Mouse (Mus musculus): Measurements from ENCODE around the gene Nup98. TPM values are rescaled to one million over a fixed set of nuclear protein-coding genes. Genes with fewer than 3 reads are reported as not detected.

The Nup98 gene
- total and polyA plus RNA-seq, 3 experiments = 25.9 to 195 (median 45.2) TPM

DNA sequence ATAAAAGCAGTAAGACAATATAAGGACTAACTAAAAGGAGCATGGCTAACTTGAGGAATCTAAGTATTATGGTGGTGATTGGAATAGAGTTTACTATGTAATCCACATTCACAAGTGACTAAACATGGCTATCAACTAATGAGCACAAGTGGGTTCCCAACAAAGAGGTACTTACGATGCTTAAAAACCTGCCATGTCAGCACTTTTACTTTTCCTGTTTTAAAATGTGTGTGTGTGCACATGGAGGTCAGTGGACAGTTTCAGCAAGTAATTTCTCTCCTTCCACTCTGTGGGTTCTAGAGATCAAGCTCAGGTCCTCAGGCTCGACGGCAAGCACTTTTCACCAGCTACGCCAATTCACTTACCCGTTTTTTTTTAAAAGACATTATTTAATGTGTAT, 72.1 kb downstream of the Nup98 start:
- Histone ChIP-seq H3K27me3 (ENCODE audit: control insufficient read depth in 1 of 2, insufficient read depth in 2 of 2, low read length in 2 of 2) (no peaks in the 10 kb centered on the region), H3K27ac (ENCODE audit: control insufficient read depth, low read depth, low read length) (no peak overlapping the region), H3K4me1 (ENCODE audit: control insufficient read depth in 1 of 2, insufficient read depth in 2 of 2, low read length in 2 of 2) (no peaks in the 10 kb centered on the region; a peak in 1 of 4 replicates), H3K4me3 (ENCODE audit: control insufficient read depth in 1 of 2, insufficient read depth in 1 of 2, low read depth in 2 of 2, low read length in 2 of 2) (no peak overlapping the region), H3K36me3 (ENCODE audit: control insufficient read depth in 1 of 2, insufficient read depth in 2 of 2, low read length in 2 of 2) (peaks cover 2 to 67% of the 10 kb centered on the region in 2 experiments), H3K9ac (ENCODE audit: control insufficient read depth, low read depth, low read length, poor library complexity, severe bottlenecking) (no peak overlapping the region), H3K79me2 (ENCODE audit: control insufficient read depth, insufficient read depth, low read length, poor library complexity) (no peaks in the 10 kb centered on the region), H3K9me3 (replicated peaks; ENCODE audit: insufficient read depth, low read length) (no peaks in the 10 kb centered on the region)
- no peak for DNase-seq (ENCODE audit: low read depth, low spot score)
- TF ChIP-seq MAFK (IDR thresholded peaks at IDR 0.05; ENCODE audit: borderline replicate concordance, low read depth, low read length) = peak; percentile 93; the same call in 1 of the 2 replicates
- TF ChIP-seq KAT2A (conservative IDR thresholded peaks at IDR 0.05; ENCODE audit: low read depth, low read length) = no peak

GRCm38 (mm10) chr7:102137464-102137863, 72.5 kb downstream of the Nup98 start:
- Histone ChIP-seq H3K27me3 (ENCODE audit: control insufficient read depth in 1 of 2, insufficient read depth in 2 of 2, low read length in 2 of 2) (no peaks in the 10 kb centered on the region), H3K9ac (ENCODE audit: control insufficient read depth, low read depth, low read length, poor library complexity, severe bottlenecking) (no peak overlapping the region), H3K79me2 (ENCODE audit: control insufficient read depth, insufficient read depth, low read length, poor library complexity) (no peaks in the 10 kb centered on the region), H3K4me3 (ENCODE audit: control insufficient read depth in 1 of 2, insufficient read depth in 1 of 2, low read depth in 2 of 2, low read length in 2 of 2) (no peak overlapping the region), H3K4me1 (ENCODE audit: control insufficient read depth in 1 of 2, insufficient read depth in 2 of 2, low read length in 2 of 2) (no peaks in the 10 kb centered on the region; a peak in 1 of 4 replicates), H3K27ac (ENCODE audit: control insufficient read depth, low read depth, low read length) (no peak overlapping the region), H3K9me3 (replicated peaks; ENCODE audit: insufficient read depth, low read length) (no peaks in the 10 kb centered on the region), H3K36me3 (ENCODE audit: control insufficient read depth in 1 of 2, insufficient read depth in 2 of 2, low read length in 2 of 2) (peaks cover 0 to 67% of the 10 kb centered on the region in 2 experiments; a peak in 2 of 4 replicates)
- TF ChIP-seq MAFK (IDR thresholded peaks at IDR 0.05; ENCODE audit: borderline replicate concordance, low read depth, low read length) (no peak), MYB (IDR thresholded peaks at IDR 0.05; ENCODE audit: low read depth, low read length) (no peak), ETS1 (IDR thresholded peaks at IDR 0.05; ENCODE audit: low read depth, low read length) (no peak), MYC (IDR thresholded peaks at IDR 0.05; ENCODE audit: low read depth, low read length) (0 out of 2 replicates have a peak, but pooled peaks have one; percentile 28), NRF1 (IDR thresholded peaks at IDR 0.05; ENCODE audit: insufficient read depth, low read depth, low read length, poor library complexity, severe bottlenecking) (no peak), GATA1 (IDR thresholded peaks at IDR 0.05; ENCODE audit: low read depth, low read length) (no peak), SMC3 (IDR thresholded peaks at IDR 0.05; ENCODE audit: low read depth, low read length) (peak; percentile 54), POLR2A (IDR thresholded peaks at IDR 0.05; ENCODE audit: control insufficient read depth in 1 of 2, insufficient read depth in 1 of 2, low read depth in 1 of 2, low read length in 2 of 2, poor library complexity in 1 of 2) (no peak; a peak in 1 of 4 replicates), GABPA (IDR thresholded peaks at IDR 0.05; ENCODE audit: low read depth, low read length) (no peak), TAL1 (IDR thresholded peaks at IDR 0.05; ENCODE audit: low read length) (no peak), E2F4 (IDR thresholded peaks at IDR 0.05; ENCODE audit: borderline replicate concordance, low read depth, low read length) (no peak), CTCF (IDR thresholded peaks at IDR 0.05 in 2 of 3, conservative IDR thresholded peaks at IDR 0.05 in 1 of 3; ENCODE audit: control insufficient read depth in 1 of 3, insufficient read depth in 1 of 3, low read depth in 2 of 3, low read length in 3 of 3, poor library complexity in 1 of 3, severe bottlenecking in 1 of 3) (peak; percentile 67 to 72 (median 69)), TCF12 (IDR thresholded peaks at IDR 0.05; ENCODE audit: low read depth, low read length) (no peak), ELF1 (IDR thresholded peaks at IDR 0.05; ENCODE audit: low read depth, low read length) (no peak), RAD21 (IDR thresholded peaks at IDR 0.05; ENCODE audit: low read depth, low read length) (peak; percentile 51), USF2 (IDR thresholded peaks at IDR 0.05; ENCODE audit: borderline replicate concordance in 1 of 2, insufficient read depth in 1 of 2, low read depth in 1 of 2, low read length in 2 of 2) (no peak), CHD1 (IDR thresholded peaks at IDR 0.05; ENCODE audit: low read depth, low read length) (no peak), RCOR1 (IDR thresholded peaks at IDR 0.05; ENCODE audit: low read depth, low read length) (no peak), POLR2AphosphoS5 (IDR thresholded peaks at IDR 0.05; ENCODE audit: borderline replicate concordance, low read depth, low read length) (no peak), CHD2 (IDR thresholded peaks at IDR 0.05; ENCODE audit: low read length) (no peak), ZNF384 (IDR thresholded peaks at IDR 0.05; ENCODE audit: low read depth, low read length) (peak; percentile 70), NELFE (IDR thresholded peaks at IDR 0.05; ENCODE audit: low read depth, low read length) (no peak), ZC3H11A (IDR thresholded peaks at IDR 0.05; ENCODE audit: low read depth, low read length) (peak; percentile 31)
- peak; percentile 74 for DNase-seq (ENCODE audit: low read depth, low spot score)

All from MEL (cell line).